Mouse (Mus musculus) heart, embryonic 12.5 days (tissue): ENCODE data around the gene Ubfd1. TPM values are rescaled to one million over a fixed set of nuclear protein-coding genes. Genes with fewer than 3 reads are reported as not detected.
A peak's percentile ranks its signal among the peaks of the same experiment; 100 is the strongest.
"Not testable (repeated sequence)": the region's sequence is repeated elsewhere in the genome, so short reads cannot be mapped to it uniquely, and the experiment has no call there.

Experiments
- ATAC-seq: fragments of 200-750 bp; cut with Nextera tagmentation; 2 replicates; pipeline ENCODE4 v1.8.0; 2017; ENCODE audit warnings: moderate TSS enrichment, moderate library complexity; ENCODE audit not compliant: insufficient number of reproducible peaks, low FRiP score
- H3K27ac ChIP-seq: fragments of 300-500 bp; sonication (generic); 2 replicates; pipeline ENCODE4 v1.5.1; 2016; ENCODE audit warnings: mild to moderate bottlenecking, moderate library complexity; ENCODE audit not compliant: poor library complexity, severe bottlenecking
- H3K27me3 ChIP-seq: fragments of 300-500 bp; sonication (generic); replicated peaks from 2 replicates; pipeline ENCODE4 v1.6.1; 2016; ENCODE audit warnings: mild to moderate bottlenecking, moderate library complexity
- H3K36me3 ChIP-seq: fragments of 300-500 bp; sonication (generic); 2 replicates; pipeline ENCODE4 v1.6.1; 2016; ENCODE audit warnings: mild to moderate bottlenecking, moderate library complexity
- H3K4me1 ChIP-seq: fragments of 300-500 bp; sonication (generic); replicated peaks from 2 replicates; pipeline ENCODE4 v1.6.1; 2016; ENCODE audit warnings: mild to moderate bottlenecking
- H3K4me2 ChIP-seq: fragments of 300-500 bp; sonication (generic); 2 replicates; pipeline ENCODE4 v1.6.1; 2016; ENCODE audit warnings: mild to moderate bottlenecking, moderate library complexity
- H3K4me3 ChIP-seq: fragments of 300-500 bp; sonication (generic); 2 replicates; pipeline ENCODE4 v1.5.1; 2016; ENCODE audit warnings: mild to moderate bottlenecking
- H3K9ac ChIP-seq: fragments of 300-500 bp; sonication (generic); 2 replicates; pipeline ENCODE4 v1.6.1; 2016; ENCODE audit warnings: mild to moderate bottlenecking, moderate library complexity
- H3K9me3 ChIP-seq: fragments of 300-500 bp; sonication (generic); replicated peaks from 2 replicates; pipeline ENCODE4 v1.6.1; 2016; ENCODE audit warnings: mild to moderate bottlenecking, moderate library complexity
- WGBS: fragments of 180-500 bp; shearing (Covaris S2); methylation state at CpG from one replicate; pipeline ENCODE4 v1.1.7; 2016; 5-methylcytosine and 5-hydroxymethylcytosine counted together
- polyA plus RNA-seq: library from polyadenylated mRNA; unstranded; fragments of >200 nt; fragmentation: Nextera tagmentation; extraction: Ambion mirVana; gene quantifications from 2 replicates; pipeline ENCODE4 v1.2.1, GENCODE M21; 2016

Gene Ubfd1
- polyA plus RNA-seq, 1 experiment from 2014 or later, result 73.5 TPM

GRCm38 (mm10) chr7:122087195-122087982, 20.4 kb downstream of the Ubfd1 start:
- H3K9me3 ChIP-seq, result no peaks in the 10 kb centered on the region
- WGBS, result 91% methylated on average over 11 of the region's 11 CpGs
- H3K4me2 ChIP-seq, result no peak overlapping the region
- no peak overlapping the region for H3K27ac ChIP-seq
- H3K4me3 ChIP-seq, result no peak overlapping the region
- no peaks in the 10 kb centered on the region for H3K27me3 ChIP-seq
- H3K4me1 ChIP-seq, result peaks cover 9% of the 10 kb centered on the region
- H3K36me3 ChIP-seq, result peaks cover 86% of the 10 kb centered on the region
- H3K9ac ChIP-seq, result no peak overlapping the region
- no peak for ATAC-seq

- H3K4me1 ChIP-seq, result peaks cover 2% of the 10 kb centered on the region
- no peak overlapping the region for H3K27ac ChIP-seq
- H3K9ac ChIP-seq, result no peak overlapping the region
- H3K36me3 ChIP-seq, result peaks cover 80% of the 10 kb centered on the region
- H3K4me2 ChIP-seq, result no peak overlapping the region
- 97% methylated on average over 2 of the region's 2 CpGs for WGBS
- ATAC-seq, result no peak
- no peak overlapping the region for H3K4me3 ChIP-seq
- H3K27me3 ChIP-seq, result no peaks in the 10 kb centered on the region
- no peaks in the 10 kb centered on the region for H3K9me3 ChIP-seq
Measured at GRCm38 (mm10) chr7:122094564-122095330, 27.8 kb downstream of the Ubfd1 start.

- Histone ChIP-seq H3K4me1 (peaks cover 16% of the 10 kb centered on the region), H3K27me3 (no peaks in the 10 kb centered on the region), H3K4me3 (no peak overlapping the region), H3K4me2 (no peak overlapping the region), H3K9me3 (no peaks in the 10 kb centered on the region), H3K9ac (no peak overlapping the region), H3K36me3 (peaks cover 51% of the 10 kb centered on the region), H3K27ac (no peak overlapping the region)
- WGBS, result 95% methylated on average over 3 of the region's 3 CpGs
- no peak for ATAC-seq
Measured at GRCm38 (mm10) chr7:122098009-122098408, 31.0 kb downstream of the Ubfd1 start.

DNA sequence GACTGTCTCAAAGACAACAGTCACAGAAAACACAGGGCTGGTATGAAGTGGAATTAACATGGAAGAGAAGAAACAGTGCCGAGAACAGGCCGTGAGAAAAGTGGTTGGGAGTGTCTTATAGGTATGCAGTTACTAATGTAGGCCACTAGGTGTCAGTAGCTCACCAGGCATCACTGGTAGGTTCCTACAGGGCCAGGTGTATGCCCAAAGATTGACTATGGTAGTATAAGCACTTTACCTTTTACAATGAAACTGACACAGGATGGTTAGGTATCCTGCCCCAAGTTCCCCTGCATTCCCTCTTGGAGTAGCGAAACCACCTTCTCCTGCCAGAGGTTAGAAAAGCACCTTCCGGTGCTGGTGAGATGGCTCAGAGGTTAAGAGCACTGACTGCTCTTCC, 32.2 kb downstream of the Ubfd1 start:
- Histone ChIP-seq H3K36me3 (peaks cover 44% of the 10 kb centered on the region), H3K4me1 (peaks cover 16% of the 10 kb centered on the region), H3K4me3 (no peak overlapping the region), H3K27me3 (no peaks in the 10 kb centered on the region), H3K9ac (no peak overlapping the region), H3K27ac (no peak overlapping the region), H3K4me2 (no peak overlapping the region), H3K9me3 (no peaks in the 10 kb centered on the region)
- ATAC-seq, result no peak
- whole genome bisulfite sequencing, result 64% methylated on average over 4 of the region's 4 CpGs

DNA sequence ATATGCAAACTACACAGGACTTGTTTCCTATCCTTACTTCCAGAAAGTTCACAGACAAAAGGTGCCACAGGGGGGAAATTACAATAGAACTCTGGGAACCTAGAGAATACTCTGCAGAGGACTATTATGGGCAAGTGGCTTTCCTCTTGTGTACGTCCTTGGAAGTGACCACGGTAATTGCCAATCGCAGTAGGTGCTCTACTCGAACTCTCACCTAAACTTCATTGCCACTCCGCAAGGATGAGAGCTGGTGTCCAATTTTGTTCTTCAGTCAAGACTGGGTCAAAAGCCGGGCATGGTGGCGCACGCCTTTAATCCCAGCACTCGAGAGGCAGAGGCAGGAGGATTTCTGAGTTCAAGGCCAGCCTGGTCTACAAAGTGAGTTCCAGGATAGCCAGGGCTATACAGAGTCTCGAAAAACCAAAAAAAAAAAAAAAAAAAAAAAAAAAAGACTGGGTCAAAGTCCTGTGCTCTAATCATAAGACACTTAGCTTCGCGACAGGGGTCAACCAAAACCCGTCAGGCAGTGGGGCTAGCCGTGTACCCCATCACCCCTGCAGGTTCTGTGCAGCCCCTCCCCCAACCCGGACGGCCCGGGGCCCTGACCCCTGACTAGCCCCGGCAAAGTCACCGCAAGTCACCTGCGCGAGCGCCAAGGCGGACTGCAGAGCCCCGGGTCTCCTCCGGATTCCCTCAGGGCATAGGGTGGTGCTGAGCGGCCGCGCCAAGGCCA, 34.2 kb downstream of the Ubfd1 start:
- peaks cover 16% of the 10 kb centered on the region for H3K4me1 ChIP-seq
- 5% methylated on average over 26 of the region's 28 CpGs for WGBS
- H3K27ac ChIP-seq, result peak overlapping the region; percentile 70; the same call in 1 of the 2 replicates
- H3K9me3 ChIP-seq, H3K27me3 ChIP-seq: not testable (repeated sequence)
- ATAC-seq, result peak; percentile 65
- H3K36me3 ChIP-seq, result peaks cover 24% of the 10 kb centered on the region
- H3K4me3 ChIP-seq, result peak overlapping the region; percentile 93
- peak overlapping the region; percentile 95 for H3K9ac ChIP-seq
- H3K4me2 ChIP-seq, result peak overlapping the region; percentile 96

- Histone ChIP-seq H3K4me3 (peak within 1 kb of the TSS; percentile 93), H3K27ac (peak within 1 kb of the TSS; percentile 70; the same call in 1 of the 2 replicates)
- under 1% methylated on average over 43 of the region's 43 CpGs for WGBS
Measured at GRCm38 (mm10) chr7:122101747-122102244, 34.8 kb downstream of the Ubfd1 start, which contains the start of gene Ndufab1. Gene Ndufab1, minus strand, starts transcription at chr7:122101886.

DNA sequence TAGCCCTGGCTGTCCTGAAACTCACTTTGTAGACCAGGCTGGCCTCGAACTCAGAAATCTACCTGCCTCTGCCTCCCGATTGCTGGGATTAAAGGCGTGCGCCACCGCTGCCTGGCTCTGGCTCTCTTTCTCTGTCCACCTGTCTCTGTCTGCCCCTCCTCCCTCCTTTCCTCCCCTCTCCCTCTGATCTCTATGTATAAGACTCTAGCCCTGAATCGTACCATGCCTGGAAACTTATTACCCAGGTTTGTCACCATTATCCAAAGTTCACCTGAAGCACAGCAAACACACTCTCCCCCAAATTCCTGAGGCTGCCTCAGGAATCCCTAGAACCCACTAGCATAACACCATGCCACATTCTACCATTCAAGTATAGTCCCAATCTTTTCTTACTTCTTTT, 41.2 kb downstream of the Ubfd1 start:
- 92% methylated on average over 6 of the region's 6 CpGs for WGBS
- peaks cover 46% of the 10 kb centered on the region for H3K36me3 ChIP-seq

More at GRCm38 (mm10) chr7:122101747-122102244, 34.8 kb downstream of the Ubfd1 start, which contains the start of gene Ndufab1:
- Histone ChIP-seq H3K9ac (peak within 1 kb of the TSS; percentile 95), H3K4me1 (peaks cover 16% of the 10 kb centered on the region), H3K4me2 (peak within 1 kb of the TSS; percentile 96), H3K27me3 (no peaks in the 10 kb centered on the region), H3K9me3 (no peaks in the 10 kb centered on the region), H3K36me3 (peaks cover 21% of the 10 kb centered on the region)
- peak; percentile 98 for ATAC-seq

GRCm38 (mm10) chr7:122123518-122123917, 56.5 kb downstream of the Ubfd1 start:
- Histone ChIP-seq H3K9me3 (no peaks in the 10 kb centered on the region), H3K9ac (no peak overlapping the region), H3K27ac (no peak overlapping the region), H3K4me1 (no peaks in the 10 kb centered on the region), H3K36me3 (peaks cover 53% of the 10 kb centered on the region), H3K27me3 (no peaks in the 10 kb centered on the region), H3K4me3 (no peak overlapping the region), H3K4me2 (no peak overlapping the region)
- 83% methylated on average over 4 of the region's 4 CpGs for WGBS
- ATAC-seq, result no peak

More for the DNA sequence above, 41.2 kb downstream of the Ubfd1 start:
- H3K9me3 ChIP-seq, result no peaks in the 10 kb centered on the region
- no peak overlapping the region for H3K9ac ChIP-seq
- no peak overlapping the region for H3K27ac ChIP-seq
- H3K27me3 ChIP-seq, result no peaks in the 10 kb centered on the region
- no peak overlapping the region for H3K4me2 ChIP-seq
- no peak for ATAC-seq
- H3K4me3 ChIP-seq, result no peak overlapping the region
- H3K4me1 ChIP-seq, result no peaks in the 10 kb centered on the region

DNA sequence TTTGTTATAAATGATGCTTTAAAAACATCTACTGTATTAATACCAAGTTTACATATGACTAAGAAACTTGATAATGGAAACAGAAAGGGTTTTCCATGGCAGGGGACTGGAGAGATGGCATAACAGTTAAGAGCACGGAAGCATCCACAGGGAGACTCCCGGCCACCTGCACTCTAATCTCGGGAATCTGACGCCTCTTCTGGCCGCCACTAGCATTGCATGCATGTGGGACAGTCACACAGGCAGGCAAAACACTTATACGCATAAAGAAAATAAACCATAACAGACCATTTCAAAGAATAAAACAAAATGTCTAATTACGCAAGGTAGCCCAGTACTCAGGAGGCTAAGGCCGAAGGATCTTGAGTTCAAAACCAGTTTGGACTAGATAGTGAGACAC, 58.7 kb downstream of the Ubfd1 start:
- ATAC-seq, result no peak
- Histone ChIP-seq H3K4me2 (no peak overlapping the region), H3K9ac (no peak overlapping the region), H3K27me3 (no peaks in the 10 kb centered on the region), H3K27ac (no peak overlapping the region), H3K9me3 (no peaks in the 10 kb centered on the region), H3K4me3 (no peak overlapping the region), H3K36me3 (peaks cover 52% of the 10 kb centered on the region), H3K4me1 (no peaks in the 10 kb centered on the region)
- 71% methylated on average over 8 of the region's 8 CpGs for WGBS

GRCm38 (mm10) chr7:122126946-122127345, 60.0 kb downstream of the Ubfd1 start:
- Histone ChIP-seq H3K9me3 (no peaks in the 10 kb centered on the region), H3K4me3 (no peak overlapping the region), H3K4me2 (no peak overlapping the region), H3K9ac (no peak overlapping the region), H3K4me1 (no peaks in the 10 kb centered on the region), H3K36me3 (peaks cover 44% of the 10 kb centered on the region), H3K27ac (no peak overlapping the region), H3K27me3 (no peaks in the 10 kb centered on the region)
- ATAC-seq, result no peak
- 92% methylated on average over 11 of the region's 11 CpGs for WGBS
